Mouse (Mus musculus): ENCODE results near the gene Bcl2l11. TPM values are rescaled to one million over a fixed set of nuclear protein-coding genes. Genes with fewer than 3 reads are reported as not detected.

Bcl2l11 gene
- polyA plus RNA-seq (2017; shearing (Covaris generic)), result 52.1 TPM

DNA sequence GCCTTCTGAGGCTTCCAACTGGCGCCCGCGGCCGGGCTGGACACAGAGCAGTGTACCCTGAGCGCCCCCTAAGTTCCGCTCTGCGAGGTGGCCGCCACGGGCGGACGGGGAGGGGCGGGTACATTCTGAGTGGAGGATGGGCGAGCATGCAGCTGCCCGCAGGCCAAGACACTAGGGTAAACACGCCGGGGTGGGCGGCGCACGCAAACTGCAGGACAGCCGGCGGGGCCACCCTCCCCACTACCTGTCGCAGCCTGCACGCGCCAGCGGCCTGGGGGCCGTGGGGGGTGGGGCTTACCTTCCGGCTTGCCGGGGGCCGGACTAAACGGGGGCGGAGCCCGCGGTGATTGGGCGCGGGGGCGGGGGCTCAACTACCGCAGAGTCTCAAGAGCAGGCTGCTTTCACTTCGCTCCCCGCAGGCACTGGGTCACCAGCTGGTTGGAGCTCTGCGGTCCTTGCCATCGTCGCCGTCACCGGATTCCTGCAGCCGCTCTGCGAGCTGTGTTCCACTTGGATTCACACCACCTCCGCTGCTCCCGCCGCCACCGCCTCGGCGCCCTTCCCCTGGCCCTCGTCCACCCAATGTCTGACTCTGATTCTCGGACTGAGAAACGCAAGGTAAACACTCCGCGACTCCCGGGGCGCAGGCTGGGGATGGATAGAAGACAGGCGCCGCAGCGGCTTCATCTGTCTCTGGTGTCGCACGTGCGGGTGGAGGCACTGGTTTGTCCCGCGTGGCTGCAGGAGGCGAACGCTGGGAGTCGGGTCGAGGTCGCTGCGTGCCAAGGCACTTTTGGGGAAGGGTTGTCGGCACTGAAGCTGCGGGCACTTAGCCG is at the start of gene Bcl2l11:
Gene Bcl2l11, plus strand, starts transcription at position 404 of the 836 bp plus-strand sequence.

